Mouse (Mus musculus) E14TG2a.4 (cell line): ENCODE data around the gene Fgfrl1.

ENCODE experiments used
- CTCF ChIP-seq: conservative IDR thresholded peaks from 2 replicates; pipeline ENCODE4 v1.5.1; 2014; ENCODE audit warnings: low read length
- NANOG ChIP-seq: IDR thresholded peaks from 2 replicates; pipeline ENCODE4 v1.6.1; 2014; ENCODE audit warnings: borderline replicate concordance, low read length, mixed read lengths

DNA sequence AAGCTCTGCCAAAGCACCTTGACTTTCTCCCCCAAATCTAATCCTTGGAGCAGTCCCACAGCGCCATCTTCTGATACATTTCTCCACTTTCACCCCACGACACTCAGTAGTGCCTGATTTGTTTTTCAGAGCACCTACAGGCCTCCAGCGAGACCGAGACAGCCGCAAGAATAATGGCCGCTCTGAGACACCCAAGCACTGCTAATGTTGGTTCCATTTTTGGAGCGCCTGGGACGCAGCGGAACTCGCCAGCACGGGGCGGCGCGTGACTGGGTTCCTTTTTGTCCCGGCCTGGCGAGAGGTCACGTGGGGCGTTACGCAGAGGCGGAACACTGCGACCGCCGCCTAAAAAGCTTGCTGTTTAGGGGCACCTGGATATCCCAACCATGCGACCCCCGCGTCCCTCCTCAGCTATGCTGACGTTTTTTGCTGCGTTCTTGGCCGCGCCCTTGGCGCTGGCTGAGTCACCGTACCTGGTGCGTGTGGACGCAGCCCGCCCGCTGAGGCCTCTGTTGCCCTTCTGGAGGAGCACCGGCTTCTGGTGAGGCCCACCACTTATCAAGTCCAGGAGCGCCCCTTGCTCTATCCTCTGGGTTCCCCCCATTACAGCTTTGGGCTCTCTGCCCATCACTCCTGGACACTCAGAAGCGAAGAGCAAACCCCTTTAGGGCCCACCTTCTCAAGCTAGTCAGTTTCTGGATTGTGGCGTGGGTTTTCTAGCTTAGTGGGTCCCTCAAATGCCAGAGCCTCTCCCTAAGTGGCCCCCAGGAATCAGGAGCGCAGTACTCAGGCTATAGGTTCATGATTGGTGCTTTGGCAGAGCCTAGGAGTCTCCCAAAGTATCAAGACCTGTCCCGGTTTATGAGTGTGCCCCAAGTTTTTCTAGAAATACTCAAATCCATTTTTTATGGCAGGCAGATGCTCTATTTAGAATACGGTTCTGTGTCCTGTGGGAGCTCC, 22.9 kb upstream of the Fgfrl1 start, which contains the start of gene Dgkq:
- peak; percentile 46 for TF ChIP-seq CTCF
- TF ChIP-seq NANOG, result no peak
